Mouse (Mus musculus): ENCODE measurements around the gene Armc8.

Gene Armc8

GRCm38 (mm10) chr9:99505875-99506274 lies 62.8 kb downstream of the Armc8 start:
- no peak for DNase-seq (ENCODE audit: low spot score in 2 of 2)

- no peak for DNase-seq (ENCODE audit: low spot score in 2 of 2)
Measured at GRCm38 (mm10) chr9:99499336-99499735, 69.4 kb downstream of the Armc8 start.

- DNase-seq (ENCODE audit: low spot score in 2 of 2): no peak
Measured at GRCm38 (mm10) chr9:99492634-99493200, 76.0 kb downstream of the Armc8 start.

- DNase-seq (ENCODE audit: low spot score in 2 of 2): no peak
Measured at GRCm38 (mm10) chr9:99491050-99491449, 77.6 kb downstream of the Armc8 start.

GRCm38 (mm10) chr9:99487841-99488240 lies 80.9 kb downstream of the Armc8 start:
- no peak for DNase-seq (ENCODE audit: low spot score in 2 of 2)

GRCm38 (mm10) chr9:99487126-99487695 lies 81.5 kb downstream of the Armc8 start:
- no peak for DNase-seq (ENCODE audit: low spot score in 2 of 2)

GRCm38 (mm10) chr9:99485144-99485543 lies 83.6 kb downstream of the Armc8 start:
- DNase-seq (ENCODE audit: low spot score in 2 of 2): no peak

GRCm38 (mm10) chr9:99484632-99485031 lies 84.1 kb downstream of the Armc8 start:
- no peak for DNase-seq (ENCODE audit: low spot score in 2 of 2)

- DNase-seq (ENCODE audit: low spot score in 2 of 2): no peak
Measured at GRCm38 (mm10) chr9:99483191-99483590, 85.5 kb downstream of the Armc8 start.

- DNase-seq (ENCODE audit: low spot score in 2 of 2): no peak
Measured at GRCm38 (mm10) chr9:99480764-99481163, 87.9 kb downstream of the Armc8 start.

- DNase-seq (ENCODE audit: low spot score in 2 of 2): no peak
Measured at GRCm38 (mm10) chr9:99479181-99479711, 89.5 kb downstream of the Armc8 start.

GRCm38 (mm10) chr9:99471334-99471733 lies 97.4 kb downstream of the Armc8 start:
- no peak for DNase-seq (ENCODE audit: low spot score in 2 of 2)

- no peak for DNase-seq (ENCODE audit: low spot score in 2 of 2)
Measured at GRCm38 (mm10) chr9:99470347-99471092, 98.2 kb downstream of the Armc8 start.

GRCm38 (mm10) chr9:99469681-99470273 lies 98.9 kb downstream of the Armc8 start:
- no peak for DNase-seq (ENCODE audit: low spot score in 2 of 2)

- no peak for DNase-seq (ENCODE audit: low spot score in 2 of 2)
Measured at GRCm38 (mm10) chr9:99468572-99468971, 100.1 kb downstream of the Armc8 start.

GRCm38 (mm10) chr9:99464876-99465275 lies 103.8 kb downstream of the Armc8 start:
- DNase-seq (ENCODE audit: low spot score in 2 of 2): no peak

GRCm38 (mm10) chr9:99459730-99460129 lies 109.0 kb downstream of the Armc8 start:
- DNase-seq (ENCODE audit: low spot score in 2 of 2): no peak

- DNase-seq (ENCODE audit: low spot score in 2 of 2): peak in 1 of 2 experiments; percentile 36
Measured at GRCm38 (mm10) chr9:99458529-99459208, 110.0 kb downstream of the Armc8 start.

GRCm38 (mm10) chr9:99454211-99454610 lies 114.5 kb downstream of the Armc8 start:
- DNase-seq (ENCODE audit: low spot score in 2 of 2): no peak

GRCm38 (mm10) chr9:99451161-99451560 lies 117.5 kb downstream of the Armc8 start, which contains the start of gene Nme9:
Gene Nme9 (plus strand): TSS chr9:99451475.
- no peak for DNase-seq (ENCODE audit: low spot score in 2 of 2)

GRCm38 (mm10) chr9:99449886-99450647 lies 118.6 kb downstream of the Armc8 start:
- no peak for DNase-seq (ENCODE audit: low spot score in 2 of 2)

Data from frontal cortex, postnatal 10 days (tissue).